Mouse (Mus musculus) cerebellum, postnatal 4 days (tissue): ENCODE measurements around the gene Lingo1.

ENCODE experiments used
- DNase-seq, 2 experiments: peaks; one replicate each; pipeline ENCODE4 v3.0.0; 2022; ENCODE audit warnings: low spot score in 2 of 2, mixed read lengths in 1 of 2

Lingo1 gene

GRCm38 (mm10) chr9:56635498-56636121 is 160.7 kb downstream of the Lingo1 start:
- peak in 1 of 2 experiments; percentile 70 for DNase-seq

- peak in 1 of 2 experiments; percentile 43 for DNase-seq
Measured at GRCm38 (mm10) chr9:56635121-56635497, 161.2 kb downstream of the Lingo1 start.

- DNase-seq: no peak
Measured at GRCm38 (mm10) chr9:56634406-56635120, 161.7 kb downstream of the Lingo1 start.

GRCm38 (mm10) chr9:56633449-56634225 is 162.6 kb downstream of the Lingo1 start:
- DNase-seq: peak in 1 of 2 experiments; percentile 69

GRCm38 (mm10) chr9:56630945-56631344 is 165.3 kb downstream of the Lingo1 start:
- DNase-seq: no peak

GRCm38 (mm10) chr9:56629674-56630397 is 166.4 kb downstream of the Lingo1 start:
- no peak for DNase-seq

- no peak for DNase-seq
Measured at GRCm38 (mm10) chr9:56627295-56627694, 169.0 kb downstream of the Lingo1 start.

GRCm38 (mm10) chr9:56624923-56625322 is 171.3 kb downstream of the Lingo1 start:
- DNase-seq: no peak

GRCm38 (mm10) chr9:56623361-56623760 is 172.9 kb downstream of the Lingo1 start:
- no peak for DNase-seq

GRCm38 (mm10) chr9:56622761-56623160 is 173.5 kb downstream of the Lingo1 start:
- DNase-seq: no peak

GRCm38 (mm10) chr9:56620512-56621371 is 175.5 kb downstream of the Lingo1 start:
- DNase-seq: no peak

GRCm38 (mm10) chr9:56619715-56620114 is 176.6 kb downstream of the Lingo1 start:
- no peak for DNase-seq

- no peak for DNase-seq
Measured at GRCm38 (mm10) chr9:56618660-56619059, 177.6 kb downstream of the Lingo1 start.

- DNase-seq: no peak
Measured at GRCm38 (mm10) chr9:56616061-56616460, 180.2 kb downstream of the Lingo1 start.

GRCm38 (mm10) chr9:56612798-56613183 is 183.5 kb downstream of the Lingo1 start:
- DNase-seq: no peak

GRCm38 (mm10) chr9:56611912-56612797 is 184.1 kb downstream of the Lingo1 start:
- DNase-seq: no peak

GRCm38 (mm10) chr9:56610955-56611354 is 185.3 kb downstream of the Lingo1 start:
- peak in 1 of 2 experiments; percentile 68 for DNase-seq

GRCm38 (mm10) chr9:56610466-56610865 is 185.8 kb downstream of the Lingo1 start:
- no peak for DNase-seq

- DNase-seq: no peak
Measured at GRCm38 (mm10) chr9:56609486-56609885, 186.8 kb downstream of the Lingo1 start.
